Mouse (Mus musculus) WW6 (cell line): ENCODE measurements around the gene Xpo5.

Experiments used
- DNase-seq: peaks from one replicate; pipeline ENCODE4 v3.0.0-alpha.2; 2013; ENCODE audit warnings: low read depth, low spot score

Xpo5 gene

DNA sequence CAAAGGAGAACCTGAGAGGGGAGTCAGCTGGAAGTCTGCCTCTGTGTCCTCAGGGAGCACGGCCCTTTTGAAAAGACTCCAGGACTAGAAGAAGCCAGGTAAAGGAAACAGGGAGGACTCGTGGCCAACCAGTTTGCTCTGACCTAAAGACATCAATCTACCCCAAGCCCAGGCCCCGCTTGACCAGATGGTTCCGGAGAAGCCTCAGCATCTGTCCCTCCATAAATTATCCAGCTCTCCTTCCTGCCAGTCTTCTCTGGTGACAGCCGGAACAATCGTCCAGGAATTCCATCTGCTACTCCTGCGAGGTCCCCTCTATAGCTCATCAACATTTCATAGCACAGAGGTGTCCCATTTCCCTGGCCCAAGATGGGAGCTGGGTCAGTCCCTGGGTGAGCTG, 82.1 kb downstream of the Xpo5 start:
- DNase-seq: no peak

DNA sequence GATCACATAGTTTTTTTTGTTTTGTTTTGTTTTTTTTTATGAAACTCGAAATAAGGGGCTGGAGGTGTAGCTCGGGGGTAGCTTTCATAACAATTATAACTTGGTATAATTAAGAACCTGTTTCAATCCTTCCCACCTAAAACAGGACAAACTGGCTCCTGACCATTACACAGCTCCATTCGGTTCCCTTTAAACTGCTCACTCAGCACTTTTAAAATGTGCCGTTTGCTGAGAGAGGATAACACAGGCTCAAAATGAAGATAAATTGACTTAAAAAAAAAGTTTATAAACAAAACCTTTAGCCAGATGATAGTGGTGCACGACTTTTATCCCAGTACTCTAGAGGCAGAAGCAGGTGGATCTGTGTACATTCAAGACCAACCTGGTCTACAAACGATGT, 82.8 kb downstream of the Xpo5 start:
- no peak for DNase-seq

DNA sequence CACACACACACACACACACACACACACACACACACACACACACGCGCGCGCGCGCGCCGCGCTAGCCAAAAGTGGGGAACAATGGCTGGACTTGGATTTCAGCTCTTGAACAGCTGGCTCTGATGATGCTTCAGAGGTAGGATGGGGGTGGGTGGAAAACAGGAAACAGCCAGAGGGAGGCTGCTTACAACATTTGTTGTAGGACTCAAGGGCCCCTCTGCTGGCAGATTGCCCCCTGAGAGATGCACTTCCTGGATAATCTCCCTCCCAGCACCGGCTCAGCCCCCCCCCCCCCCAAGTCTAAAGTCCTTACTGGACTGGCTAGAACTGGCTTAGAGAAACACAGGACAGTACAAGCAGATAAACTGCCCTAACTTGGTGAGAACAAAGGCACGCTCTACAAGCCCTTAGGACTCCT, 85.1 kb downstream of the Xpo5 start:
- DNase-seq: no peak
